Mouse (Mus musculus): ENCODE measurements around the gene Med25. TPM values are rescaled to one million over a fixed set of nuclear protein-coding genes. Genes with fewer than 3 reads are reported as not detected.
"Not testable (repeated sequence)": the region's sequence is repeated elsewhere in the genome, so short reads cannot be mapped to it uniquely, and the experiment has no call there.

The Med25 gene
- total RNA-seq, 2 experiments from 2014 or later: 74.6 to 76.3 TPM

- no peak for DNase-seq
Observed at GRCm38 (mm10) chr7:44891611-44892010, 901 bp downstream of the Med25 start.

- DNase-seq: no peak
Observed at GRCm38 (mm10) chr7:44890737-44891136, 1.8 kb downstream of the Med25 start.

- no peak for DNase-seq
Observed at GRCm38 (mm10) chr7:44890180-44890579, 2.3 kb downstream of the Med25 start.

- DNase-seq: peak; percentile 66
Observed at GRCm38 (mm10) chr7:44888256-44889105, 4.0 kb downstream of the Med25 start.

- DNase-seq: no peak
Observed at GRCm38 (mm10) chr7:44886964-44887363, 5.5 kb downstream of the Med25 start.

GRCm38 (mm10) chr7:44884637-44885036 is 7.9 kb downstream of the Med25 start:
- DNase-seq: no peak

- no peak for DNase-seq
Observed at GRCm38 (mm10) chr7:44883036-44883435, 9.5 kb downstream of the Med25 start.

- DNase-seq: peak; percentile 60
Observed at GRCm38 (mm10) chr7:44877833-44878232, 14.7 kb downstream of the Med25 start.

- DNase-seq: not testable (repeated sequence)
Observed at GRCm38 (mm10) chr7:44871774-44872173, 20.7 kb downstream of the Med25 start.

GRCm38 (mm10) chr7:44871181-44871580 is 21.3 kb downstream of the Med25 start:
- no peak for DNase-seq

GRCm38 (mm10) chr7:44870614-44871013 is 21.9 kb downstream of the Med25 start:
- no peak for DNase-seq

GRCm38 (mm10) chr7:44869697-44870528 is 22.6 kb downstream of the Med25 start, which contains the start of gene Ptov1:
Gene Ptov1, minus strand, starts transcription at chr7:44869788.
- peak; percentile 93 for DNase-seq

GRCm38 (mm10) chr7:44868919-44869696 is 23.4 kb downstream of the Med25 start:
- peak; percentile 78 for DNase-seq

GRCm38 (mm10) chr7:44868465-44868864 is 24.0 kb downstream of the Med25 start:
- no peak for DNase-seq

GRCm38 (mm10) chr7:44867802-44868201 is 24.7 kb downstream of the Med25 start:
- no peak for DNase-seq

- no peak for DNase-seq
Observed at GRCm38 (mm10) chr7:44867010-44867702, 25.4 kb downstream of the Med25 start.

- peak; percentile 82 for DNase-seq
Observed at GRCm38 (mm10) chr7:44866276-44867009, 26.1 kb downstream of the Med25 start.

GRCm38 (mm10) chr7:44864595-44865542 is 27.6 kb downstream of the Med25 start:
- DNase-seq: peak; percentile 62

GRCm38 (mm10) chr7:44863982-44864494 is 28.5 kb downstream of the Med25 start:
- no peak for DNase-seq

- peak; percentile 7 for DNase-seq
Observed at GRCm38 (mm10) chr7:44863210-44863609, 29.3 kb downstream of the Med25 start.
